9 mouse cellular contexts compared by ENCODE assay signal in the genomic region with DNA sequence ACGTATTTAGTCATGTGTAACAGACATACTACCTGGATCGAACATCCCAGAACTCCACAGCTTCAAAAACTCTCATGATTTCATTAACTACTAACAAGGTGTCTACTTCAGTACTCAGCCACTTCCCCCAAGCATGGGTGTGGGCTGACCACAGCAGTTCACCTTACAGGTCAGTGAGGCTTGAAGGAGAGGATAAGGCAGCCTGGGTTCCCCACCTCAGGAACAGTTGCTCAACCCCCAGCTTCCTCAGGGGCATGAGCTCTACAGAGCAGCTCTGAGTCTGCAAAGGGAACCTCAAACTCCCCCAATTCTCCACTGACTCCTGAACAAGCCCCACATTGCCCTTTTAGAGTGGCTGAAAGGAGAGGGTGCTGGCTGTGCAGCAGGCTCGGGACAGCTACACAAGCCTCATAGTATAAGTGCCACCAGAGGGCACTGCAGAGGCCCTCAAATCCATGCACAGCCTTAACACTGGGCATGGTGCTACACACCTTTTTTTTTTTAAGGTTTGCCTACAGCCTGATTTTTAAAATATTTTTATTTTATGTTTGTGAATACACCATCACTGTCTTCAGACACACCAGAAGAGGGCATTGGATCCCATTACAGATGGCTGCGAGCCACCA. TPM values are rescaled to one million over a fixed set of nuclear protein-coding genes. Genes with fewer than 3 reads are reported as not detected.
DNase-seq lines count a peak whose midpoint lies in the region; ATAC-seq and TF ChIP-seq lines count a peak whose summit lies in the region.
"Had no signal": no experiment of that assay in that cellular context is flagged by ENCODE, and none has a peak within 500 bp of the region (broad histone marks: within the 10 kb centered on the region; RNA-seq: fewer than 3 reads in every experiment).

No protein-coding gene starts in this region.

- H3K4me1 ChIP-seq in forebrain, postnatal 0 days (ENCODE audit: insufficient read depth), result no peaks in the 10 kb centered on the region
- H3K4me1 ChIP-seq in forebrain, embryonic 16.5 days (replicated peaks; ENCODE audit: control insufficient read depth, insufficient read depth, low read length), result no peaks in the 10 kb centered on the region
- H3K4me1 ChIP-seq in bone marrow macrophage, adult 2 months (ENCODE audit: control insufficient read depth, insufficient read depth, low read length), result peaks cover 12% of the 10 kb centered on the region
- no peaks in the 10 kb centered on the region for H3K4me1 ChIP-seq in kidney, adult 2 months (ENCODE audit: control insufficient read depth, insufficient read depth, low read length)

- H3K4me2 ChIP-seq in forebrain, postnatal 0 days (ENCODE audit: low read depth), result no peak overlapping the region
- H3K4me2 ChIP-seq in forebrain, embryonic 16.5 days (ENCODE audit: low read length), result no peak overlapping the region

- TF ChIP-seq CTCF in forebrain, postnatal 0 days (IDR thresholded peaks at IDR 0.05; ENCODE audit: low read depth), result peak; percentile 55
- peak; percentile 48; the same call in 1 of the 2 replicates for TF ChIP-seq CTCF in bone marrow macrophage, adult 2 months (IDR thresholded peaks at IDR 0.05; ENCODE audit: low read depth, low read length)
- peak; percentile 73 for TF ChIP-seq CTCF in kidney, adult 2 months (conservative IDR thresholded peaks at IDR 0.05; ENCODE audit: insufficient read depth, insufficient read length, low read depth, low read length)

- H3K36me3 ChIP-seq in forebrain, postnatal 0 days (ENCODE audit: insufficient read depth), result no peaks in the 10 kb centered on the region
- no peaks in the 10 kb centered on the region for H3K36me3 ChIP-seq in forebrain, embryonic 16.5 days (ENCODE audit: control insufficient read depth, insufficient read depth)
- H3K36me3 ChIP-seq in kidney, adult 2 months (ENCODE audit: control insufficient read depth, insufficient read depth, low read length), result no peaks in the 10 kb centered on the region

- TF ChIP-seq POLR2A in bone marrow macrophage, adult 2 months (IDR thresholded peaks at IDR 0.05; ENCODE audit: borderline replicate concordance, low read depth, low read length), result no peak
- no peak for TF ChIP-seq POLR2A in kidney, adult 2 months (IDR thresholded peaks at IDR 0.05; ENCODE audit: low read depth, low read length)

- no peak overlapping the region for H3K4me3 ChIP-seq in forebrain, postnatal 0 days (ENCODE audit: low read depth, low read length)
- no peak overlapping the region for H3K4me3 ChIP-seq in forebrain, embryonic 16.5 days (replicated peaks; ENCODE audit: low read length)
- H3K4me3 ChIP-seq in bone marrow macrophage, adult 2 months (ENCODE audit: insufficient read depth, low read length), result no peak overlapping the region
- no peak overlapping the region for H3K4me3 ChIP-seq in kidney, adult 2 months (ENCODE audit: insufficient read depth, low read depth, low read length)

- no peaks in the 10 kb centered on the region for H3K9me3 ChIP-seq in forebrain, postnatal 0 days (ENCODE audit: low read length)
- H3K9me3 ChIP-seq in forebrain, embryonic 16.5 days (ENCODE audit: control insufficient read depth, low read length), result no peaks in the 10 kb centered on the region

- peak; percentile 50; the same call in 1 of the 2 replicates for ATAC-seq in forebrain, postnatal 0 days
- no peak for ATAC-seq in forebrain, embryonic 16.5 days

- no peak overlapping the region for H3K27ac ChIP-seq in forebrain, postnatal 0 days (ENCODE audit: low read depth, low read length)
- no peak overlapping the region for H3K27ac ChIP-seq in forebrain, embryonic 16.5 days (ENCODE audit: low read length)
- no peak overlapping the region for H3K27ac ChIP-seq in bone marrow macrophage, adult 2 months (ENCODE audit: insufficient read depth, low read depth, low read length)
- H3K27ac ChIP-seq in kidney, adult 2 months (ENCODE audit: insufficient read depth, low read depth, low read length), result no peak overlapping the region

- 69% methylated on average over 4 of the region's 4 CpGs for WGBS in forebrain, postnatal 0 days
- 73% methylated on average over 4 of the region's 4 CpGs for WGBS in forebrain, embryonic 16.5 days
- WGBS in kidney, adult 2 months, result 66% methylated on average over 4 of the region's 4 CpGs

- no peak overlapping the region for H3K9ac ChIP-seq in forebrain, postnatal 0 days
- H3K9ac ChIP-seq in forebrain, embryonic 16.5 days (replicated peaks; ENCODE audit: low read depth, low read length), result no peak overlapping the region

- H3K27me3 ChIP-seq in forebrain, postnatal 0 days (ENCODE audit: insufficient read depth, low read length), result no peaks in the 10 kb centered on the region
- H3K27me3 ChIP-seq in forebrain, embryonic 16.5 days (replicated peaks; ENCODE audit: control insufficient read depth, insufficient read depth, low read length), result no peaks in the 10 kb centered on the region
- no peaks in the 10 kb centered on the region for H3K27me3 ChIP-seq in kidney, adult 2 months (replicated peaks; ENCODE audit: control insufficient read depth, insufficient read depth, low read length)

- peak; percentile 37 for DNase-seq in forebrain, postnatal 0 days
- DNase-seq in A20 (ENCODE audit: low read depth, low spot score), result peak; percentile 73
- DNase-seq in kidney, adult 2 months, result peak; percentile 52
- DNase-seq in lung, postnatal 25 days (ENCODE audit: low spot score), result peak; percentile 38
- no peak for DNase-seq in gastrocnemius, adult 8-10 months (ENCODE audit: low spot score in 2 of 2)
- DNase-seq in frontal cortex, postnatal 25 days (ENCODE audit: low spot score in 2 of 2), result no peak

RNA-seq across cellular contexts. Expression of gene Anks3, which starts 15.9 kb away (rescaled TPM):
- 55.6 and 58.6 TPM in 2 replicates for total RNA-seq in forebrain, postnatal 0 days (2014; rRNA removed)
- 34.8 and 37.6 TPM in 2 replicates for polyA plus RNA-seq in forebrain, postnatal 0 days (2015; fragmentation: Nextera tagmentation; extraction: Ambion mirVana)
- 74.5 and 85.7 TPM in 2 replicates for polyA plus RNA-seq in forebrain, embryonic 16.5 days (2015; fragmentation: Nextera tagmentation; extraction: Ambion mirVana)
- 44.1 and 44.2 TPM in 2 replicates for polyA plus RNA-seq in bone marrow macrophage, adult 2 months (2012; ENCODE audit: insufficient read depth, insufficient read length, missing spikeins)
- polyA plus RNA-seq in kidney, adult 2 months (2012; rRNA removed), result 50.7 and 61.1 TPM in 2 replicates
- 10 to 100 TPM in 3 of 4 experiments, 1 to 10 TPM in 1; 8.1 to 14.2 (median 12.0) TPM for total RNA-seq in gastrocnemius, adult 8-10 months (2022)

RNA-seq across cellular contexts. Expression of gene Sept12, which starts 17.8 kb away (rescaled TPM):
- not detected in 2 replicates for total RNA-seq in forebrain, postnatal 0 days (2014; rRNA removed)
- not detected in 2 replicates for polyA plus RNA-seq in forebrain, postnatal 0 days (2015; fragmentation: Nextera tagmentation; extraction: Ambion mirVana)
- not detected in 2 replicates for polyA plus RNA-seq in forebrain, embryonic 16.5 days (2015; fragmentation: Nextera tagmentation; extraction: Ambion mirVana)
- not detected in 2 replicates for polyA plus RNA-seq in bone marrow macrophage, adult 2 months (2012; ENCODE audit: insufficient read depth, insufficient read length, missing spikeins)
- 0.33 TPM in 1 of 2 replicates, not detected in the other for polyA plus RNA-seq in kidney, adult 2 months (2012; rRNA removed)
- total RNA-seq in gastrocnemius, adult 8-10 months (2022), result not detected
- total RNA-seq: adrenal gland, adult 18-20 months had no signal

RNA-seq across cellular contexts. Expression of gene Smim22, which starts 27.2 kb away (rescaled TPM):
- not detected in 2 replicates for total RNA-seq in forebrain, postnatal 0 days (2014; rRNA removed)
- 0.87 and 1.8 TPM in 2 replicates for polyA plus RNA-seq in forebrain, postnatal 0 days (2015; fragmentation: Nextera tagmentation; extraction: Ambion mirVana)
- polyA plus RNA-seq in forebrain, embryonic 16.5 days (2015; fragmentation: Nextera tagmentation; extraction: Ambion mirVana), result 1.3 TPM in 1 of 2 replicates, not detected in the other
- polyA plus RNA-seq in bone marrow macrophage, adult 2 months (2012; ENCODE audit: insufficient read depth, insufficient read length, missing spikeins), result not detected in 2 replicates
- 156 and 232 TPM in 2 replicates for polyA plus RNA-seq in kidney, adult 2 months (2012; rRNA removed)
- total RNA-seq in gastrocnemius, adult 8-10 months (2022), result not detected
- total RNA-seq: adrenal gland, adult 18-20 months had no signal

RNA-seq across cellular contexts. Expression of gene Rogdi, which starts 33.5 kb away (rescaled TPM):
- 55.3 and 75.3 TPM in 2 replicates for total RNA-seq in forebrain, postnatal 0 days (2014; rRNA removed)
- 107 and 130 TPM in 2 replicates for polyA plus RNA-seq in forebrain, postnatal 0 days (2015; fragmentation: Nextera tagmentation; extraction: Ambion mirVana)
- 83.1 and 114 TPM in 2 replicates for polyA plus RNA-seq in forebrain, embryonic 16.5 days (2015; fragmentation: Nextera tagmentation; extraction: Ambion mirVana)
- polyA plus RNA-seq in bone marrow macrophage, adult 2 months (2012; ENCODE audit: insufficient read depth, insufficient read length, missing spikeins), result 72.5 and 76.6 TPM in 2 replicates
- 251 and 286 TPM in 2 replicates for polyA plus RNA-seq in kidney, adult 2 months (2012; rRNA removed)
- total RNA-seq in gastrocnemius, adult 8-10 months (2022), result 1 to 10 TPM; 4.4 to 7.8 (median 6.0) TPM

RNA-seq across cellular contexts. Expression of gene Nudt16l1, which starts 41.3 kb away (rescaled TPM):
- total RNA-seq in forebrain, postnatal 0 days (2014; rRNA removed), result 36.6 and 40.0 TPM in 2 replicates
- polyA plus RNA-seq in forebrain, postnatal 0 days (2015; fragmentation: Nextera tagmentation; extraction: Ambion mirVana), result 133 and 140 TPM in 2 replicates
- polyA plus RNA-seq in forebrain, embryonic 16.5 days (2015; fragmentation: Nextera tagmentation; extraction: Ambion mirVana), result 139 and 148 TPM in 2 replicates
- polyA plus RNA-seq in bone marrow macrophage, adult 2 months (2012; ENCODE audit: insufficient read depth, insufficient read length, missing spikeins), result 44.3 and 55.0 TPM in 2 replicates
- 137 and 145 TPM in 2 replicates for polyA plus RNA-seq in kidney, adult 2 months (2012; rRNA removed)
- total RNA-seq in gastrocnemius, adult 8-10 months (2022), result 10 to 100 TPM; 10.0 to 12.9 (median 12.7) TPM

Comparison
In these comparisons a context has a peak if more than half of its experiments do, and no peak if none do; other contexts are left out.
1. DNase-seq: peak in forebrain, postnatal 0 days (single experiment), A20 (single experiment), kidney, adult 2 months (single experiment) and lung, postnatal 25 days (single experiment); none in gastrocnemius, adult 8-10 months (0 of 2) and frontal cortex, postnatal 25 days (0 of 2).
2. RNA of gene Smim22, which starts 27.2 kb away (polyA plus RNA-seq): 156 to 232 TPM in kidney, adult 2 months; 0.87 to 1.8 TPM in forebrain, postnatal 0 days, 1.3 TPM in forebrain, embryonic 16.5 days and not detected in bone marrow macrophage, adult 2 months; every median in the first group is over 10 times any median in the second.
3. Peak in every context shown above with its lines, with median percentiles within 50 percentile points of each other: CTCF ChIP-seq.